Mouse (Mus musculus): ENCODE results near the gene Hpd. TPM values are rescaled to one million over a fixed set of nuclear protein-coding genes. Genes with fewer than 3 reads are reported as not detected.

Hpd gene
- polyA plus RNA-seq, 1 experiment from 2014 or later = 0.46 TPM

Other genes starting within 250 kb of the Hpd start
- 26.8 and 27.3 TPM in 2 replicates for gene Kdm2b, start 192.9 kb downstream of the Hpd start, polyA plus RNA-seq (2015; fragmentation: Nextera tagmentation; extraction: Ambion mirVana)
- gene Orai1, start 167.7 kb downstream of the Hpd start, polyA plus RNA-seq (2015; fragmentation: Nextera tagmentation; extraction: Ambion mirVana) = 16.8 and 19.1 TPM in 2 replicates
- 0.37 and 1.5 TPM in 2 replicates for gene Morn3, start 135.7 kb downstream of the Hpd start, polyA plus RNA-seq (2015; fragmentation: Nextera tagmentation; extraction: Ambion mirVana)
- 14.6 and 14.9 TPM in 2 replicates for gene Tmem120b, start 114.3 kb downstream of the Hpd start, polyA plus RNA-seq (2015; fragmentation: Nextera tagmentation; extraction: Ambion mirVana)
- gene Rhof, start 50.0 kb downstream of the Hpd start, polyA plus RNA-seq (2015; fragmentation: Nextera tagmentation; extraction: Ambion mirVana) = 2.2 and 2.4 TPM in 2 replicates
- gene Setd1b, start 40.5 kb downstream of the Hpd start, polyA plus RNA-seq (2015; fragmentation: Nextera tagmentation; extraction: Ambion mirVana) = 6.0 and 6.5 TPM in 2 replicates
- 60.0 and 63.8 TPM in 2 replicates for gene Psmd9, start 13.3 kb downstream of the Hpd start, polyA plus RNA-seq (2015; fragmentation: Nextera tagmentation; extraction: Ambion mirVana)
- 3.1 and 3.7 TPM in 2 replicates for gene Wdr66, start 69.4 kb upstream of the Hpd start, polyA plus RNA-seq (2015; fragmentation: Nextera tagmentation; extraction: Ambion mirVana)
- 14.8 and 15.5 TPM in 2 replicates for gene Bcl7a, start 161.1 kb upstream of the Hpd start, polyA plus RNA-seq (2015; fragmentation: Nextera tagmentation; extraction: Ambion mirVana)
- gene Mlxip, start 212.1 kb upstream of the Hpd start, polyA plus RNA-seq (2015; fragmentation: Nextera tagmentation; extraction: Ambion mirVana) = 12.3 and 12.4 TPM in 2 replicates

All from heart, embryonic 16.5 days (tissue).